Mouse (Mus musculus): ENCODE data around the gene Katnbl1.

The Katnbl1 gene

DNA sequence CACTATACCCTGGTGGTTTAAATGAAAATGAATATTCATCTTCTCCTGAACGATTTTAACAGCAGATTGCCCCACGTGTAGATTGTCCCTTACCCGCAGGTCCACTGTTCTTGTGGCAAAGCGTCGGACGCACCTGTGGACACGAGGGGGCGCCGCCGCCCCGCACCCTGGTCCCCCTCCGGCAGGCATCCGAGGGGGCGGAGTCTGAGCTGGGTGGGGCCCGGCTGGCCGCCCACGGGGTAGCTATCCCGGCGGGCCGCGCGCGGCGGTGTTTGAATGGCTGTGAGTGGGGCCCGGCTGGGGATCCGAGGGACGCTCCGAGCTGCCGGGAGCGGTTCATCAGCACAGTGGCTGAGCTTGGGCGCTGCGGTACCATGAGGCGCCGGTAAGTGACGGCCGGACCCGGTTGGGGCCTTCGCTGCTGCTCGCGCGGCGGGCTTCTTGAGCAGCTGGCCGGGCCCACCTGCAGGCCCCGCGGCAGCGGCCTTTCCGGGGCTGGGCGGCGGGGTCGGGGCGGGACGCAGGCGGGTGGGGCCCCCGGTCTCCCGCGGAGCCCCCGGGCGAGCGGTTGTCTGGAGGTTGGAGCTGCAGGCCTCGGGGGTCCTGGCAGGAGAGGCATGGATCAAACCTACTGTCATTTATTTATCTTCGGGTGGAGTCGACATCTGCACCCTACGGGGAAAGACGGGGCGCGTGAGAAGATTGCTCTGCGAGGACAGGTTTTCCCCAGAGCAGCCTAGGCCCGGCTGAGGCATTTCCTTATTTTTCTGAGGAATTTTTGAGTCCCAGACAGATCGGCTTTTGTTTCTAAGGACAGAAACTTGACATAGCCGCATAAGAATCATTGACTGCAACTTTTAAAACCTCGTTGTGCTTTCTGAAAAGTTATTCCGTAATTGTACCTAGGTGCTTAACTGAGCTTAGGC is at the start of gene Katnbl1:
TSS of gene Katnbl1 (plus strand) at position 239 of the 926 bp plus-strand sequence.
- peak; percentile 92 for DNase-seq (ENCODE audit: low spot score)

GRCm38 (mm10) chr2:112332051-112332898 is 46.7 kb upstream of the Katnbl1 start:
- no peak for DNase-seq (ENCODE audit: low spot score)

GRCm38 (mm10) chr2:112337211-112337610 is 41.8 kb upstream of the Katnbl1 start:
- DNase-seq (ENCODE audit: low spot score) = no peak

- DNase-seq (ENCODE audit: low spot score) = no peak
Observed at GRCm38 (mm10) chr2:112339736-112340135, 39.3 kb upstream of the Katnbl1 start.

DNA sequence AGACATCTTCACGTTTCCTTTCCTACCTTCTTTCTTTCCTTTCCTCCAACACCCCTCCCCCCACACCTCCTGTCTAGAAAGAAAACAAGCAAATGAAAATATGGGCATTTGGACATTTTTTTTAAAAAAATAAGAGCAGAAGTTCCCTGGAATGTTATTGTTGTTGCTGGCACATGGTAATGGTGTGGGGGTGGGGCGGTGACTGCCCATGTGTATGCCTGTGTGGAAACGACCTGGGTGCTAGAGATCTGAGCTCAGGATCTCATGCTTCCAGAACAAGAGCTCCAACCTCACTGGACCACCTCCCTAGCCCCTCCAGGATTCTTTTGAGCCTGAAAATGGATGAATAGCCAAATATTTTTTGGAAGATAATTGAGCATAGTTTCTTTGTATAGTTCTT is 37.9 kb upstream of the Katnbl1 start:
- no peak for DNase-seq (ENCODE audit: low spot score)

- no peak for DNase-seq (ENCODE audit: low spot score)
Observed at GRCm38 (mm10) chr2:112348246-112348645, 30.8 kb upstream of the Katnbl1 start.

GRCm38 (mm10) chr2:112353685-112354455 is 25.1 kb upstream of the Katnbl1 start:
- DNase-seq (ENCODE audit: low spot score) = no peak

DNA sequence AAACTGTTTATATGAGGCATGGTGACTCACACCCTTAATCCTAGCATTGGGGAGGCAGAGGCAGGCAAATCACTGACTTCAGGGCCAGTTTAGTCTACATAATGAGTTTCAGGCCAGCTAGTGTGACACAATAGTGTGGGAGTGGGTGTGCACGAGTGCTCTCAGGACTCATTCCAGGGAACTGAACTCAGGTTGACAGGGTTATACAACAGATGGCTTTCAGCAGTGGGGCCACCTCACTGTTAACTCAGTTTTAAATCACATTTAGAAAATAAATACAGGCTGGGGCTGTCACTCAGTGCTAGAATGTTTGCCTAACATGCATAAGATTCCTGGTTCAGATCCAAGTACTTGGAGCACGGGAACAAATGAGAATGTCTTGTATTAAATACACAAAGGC is 19.4 kb upstream of the Katnbl1 start:
- DNase-seq (ENCODE audit: low spot score) = no peak

- DNase-seq (ENCODE audit: low spot score) = no peak
Observed at GRCm38 (mm10) chr2:112360012-112360780, 18.8 kb upstream of the Katnbl1 start.

DNA sequence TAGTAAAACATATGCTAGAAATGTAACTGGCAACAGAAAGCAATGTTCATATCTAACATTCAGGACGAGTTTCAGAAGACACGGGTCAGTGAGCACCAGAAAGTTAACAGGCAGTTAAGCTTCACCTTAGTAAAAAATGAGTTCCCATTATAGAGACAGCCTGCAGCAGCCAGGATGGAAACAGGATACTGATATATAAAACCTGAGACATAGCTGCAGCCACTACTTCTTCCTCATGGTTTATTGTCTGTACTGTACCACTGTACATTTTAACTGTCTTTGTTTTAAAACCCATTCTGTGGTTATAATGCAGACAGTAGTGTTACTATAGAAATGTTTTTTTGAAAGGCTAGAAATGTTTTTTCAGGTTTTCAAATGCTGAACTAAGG is 18.2 kb upstream of the Katnbl1 start:
- no peak for DNase-seq (ENCODE audit: low spot score)

- DNase-seq (ENCODE audit: low spot score) = no peak
Observed at GRCm38 (mm10) chr2:112367222-112367621, 11.8 kb upstream of the Katnbl1 start.

- peak; percentile 89 for DNase-seq (ENCODE audit: low spot score)
Observed at GRCm38 (mm10) chr2:112367726-112368673, 11.0 kb upstream of the Katnbl1 start, which contains the start of gene Emc4. TSS of gene Emc4 (minus strand) at chr2:112368027.

GRCm38 (mm10) chr2:112369941-112370340 is 9.1 kb upstream of the Katnbl1 start:
- DNase-seq (ENCODE audit: low spot score) = peak; percentile 6

DNA sequence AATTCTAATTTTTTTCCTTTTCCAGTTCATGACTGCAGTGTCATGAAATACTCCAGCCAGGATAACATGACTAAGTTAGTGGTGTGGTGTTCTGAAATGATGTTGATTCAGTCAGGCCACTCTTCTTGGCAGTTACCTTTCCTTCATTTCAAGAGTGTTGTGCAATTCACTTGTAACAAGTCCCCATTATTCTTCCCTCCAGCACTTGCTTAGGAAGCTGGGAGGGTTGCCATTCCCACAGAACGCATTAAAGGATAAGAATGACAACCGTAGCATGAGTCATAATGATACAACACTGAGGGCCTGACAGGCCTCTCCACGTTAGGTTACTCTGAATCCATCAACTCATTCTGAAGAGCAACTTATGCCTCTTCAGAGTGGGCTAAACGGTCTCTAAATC is 5.9 kb upstream of the Katnbl1 start:
- DNase-seq (ENCODE audit: low spot score) = no peak

DNA sequence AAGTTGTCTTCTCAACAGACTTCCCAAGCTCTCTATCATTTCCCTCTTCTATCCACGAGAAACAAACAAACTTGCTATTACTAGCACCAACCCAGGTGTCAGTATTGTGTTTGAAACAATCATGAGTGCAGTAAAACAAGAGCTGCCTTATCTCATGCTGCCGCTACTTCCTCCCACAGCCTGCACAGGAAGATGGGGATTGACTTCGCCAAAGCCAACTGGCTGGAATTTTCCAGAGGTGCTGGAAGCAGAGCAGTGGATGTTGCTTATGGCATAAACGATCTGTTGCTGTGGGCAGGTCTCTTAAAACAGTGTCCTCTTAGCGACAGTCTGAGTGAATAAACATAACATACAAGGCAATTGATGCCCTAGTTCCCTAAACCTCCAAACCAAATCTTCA is 4.4 kb upstream of the Katnbl1 start:
- DNase-seq (ENCODE audit: low spot score) = no peak

- no peak for DNase-seq (ENCODE audit: low spot score)
Observed at GRCm38 (mm10) chr2:112380131-112380530, 1.1 kb downstream of the Katnbl1 start.

- DNase-seq (ENCODE audit: low spot score) = no peak
Observed at GRCm38 (mm10) chr2:112381219-112381618, 2.2 kb downstream of the Katnbl1 start.

DNA sequence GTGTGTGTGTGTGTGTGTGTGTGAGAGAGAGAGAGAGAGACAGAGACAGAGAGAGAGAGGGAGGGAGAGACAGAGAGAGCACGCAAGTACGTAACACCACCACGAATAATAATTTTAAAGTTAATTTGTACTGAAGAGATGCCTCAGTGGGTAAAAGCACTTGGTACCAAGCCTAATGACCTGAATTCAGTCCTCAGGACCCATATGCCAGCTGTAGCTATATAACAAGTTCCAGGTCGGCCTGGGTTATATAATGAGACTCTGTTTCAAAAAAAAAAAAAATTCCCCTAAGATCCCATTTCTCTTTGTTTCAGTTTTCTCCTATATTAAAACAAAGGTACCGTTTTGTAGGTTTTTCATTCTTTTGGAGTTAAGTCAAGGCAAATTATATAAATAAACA is 11.8 kb downstream of the Katnbl1 start:
- no peak for DNase-seq (ENCODE audit: low spot score)

DNA sequence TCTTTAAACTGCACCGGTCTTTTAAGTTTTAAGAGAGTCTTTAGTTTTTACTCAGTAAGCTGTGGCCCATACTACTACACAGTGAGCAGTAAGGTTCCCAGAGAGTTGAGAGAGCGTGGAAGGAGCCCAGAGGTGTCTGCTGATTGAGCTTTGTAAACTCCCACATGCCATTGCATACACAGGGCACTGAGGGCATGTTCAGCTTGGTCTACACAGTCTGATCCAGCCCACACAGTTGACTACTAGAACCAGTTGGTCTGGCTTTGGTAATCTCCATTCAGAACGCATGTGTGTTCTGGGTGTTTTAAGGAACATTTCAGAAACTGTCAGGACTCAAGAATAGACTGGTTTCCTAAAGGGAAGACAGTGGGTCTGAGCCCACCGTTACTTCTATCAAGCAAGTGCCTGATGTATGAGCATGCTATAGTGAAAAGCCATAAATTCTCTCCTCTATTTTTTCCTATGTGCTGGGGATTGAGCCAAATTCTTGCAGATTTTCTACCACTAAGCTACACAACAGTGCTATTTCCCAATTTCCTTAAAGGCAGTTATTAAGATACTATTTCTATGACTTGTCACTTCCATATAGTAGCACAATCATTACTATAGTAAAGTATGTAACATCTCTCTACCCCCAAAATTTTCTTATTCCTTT is 12.5 kb downstream of the Katnbl1 start:
- DNase-seq (ENCODE audit: low spot score) = no peak

DNA sequence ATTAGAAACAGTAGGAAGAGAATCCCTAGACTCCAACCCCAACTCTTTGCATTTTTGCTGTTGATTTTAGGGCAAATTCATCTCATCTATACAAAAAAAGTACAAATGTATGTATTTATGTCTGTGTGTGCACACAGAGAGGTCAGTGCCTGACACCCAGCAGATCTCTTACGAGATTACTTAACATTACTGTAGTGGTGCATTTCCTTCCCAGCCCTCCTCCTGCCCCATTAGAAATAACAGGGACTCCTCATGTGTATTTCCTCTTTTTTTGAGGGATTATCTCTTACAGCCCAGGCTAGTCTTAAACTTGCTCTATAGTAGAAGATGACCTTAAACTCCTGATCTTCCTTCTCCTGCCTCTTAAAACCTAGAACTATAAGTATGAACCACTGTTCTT is 13.7 kb downstream of the Katnbl1 start:
- no peak for DNase-seq (ENCODE audit: low spot score)

All from ovary, postnatal 14 days (tissue).